Mouse (Mus musculus) kidney, adult 2 months (tissue): ENCODE measurements around the gene Gstp2. TPM values are rescaled to one million over a fixed set of nuclear protein-coding genes. Genes with fewer than 3 reads are reported as not detected.

Experiments used
- DNase-seq: peaks from one replicate; pipeline ENCODE4 v3.0.0; 2021
- H3K27ac ChIP-seq: fragments of 200-500 bp; 2 replicates; pipeline ENCODE4 v1.5.1; 2012; ENCODE audit warnings: low read depth, low read length, control low read depth, inconsistent platforms; ENCODE audit not compliant: insufficient read depth
- H3K27me3 ChIP-seq: fragments of 200-500 bp; replicated peaks from 2 replicates; pipeline ENCODE4 v1.6.1; 2012; ENCODE audit warnings: mild to moderate bottlenecking, moderate library complexity, low read length, inconsistent platforms; ENCODE audit not compliant: control insufficient read depth, insufficient read depth
- H3K36me3 ChIP-seq: fragments of 200-500 bp; 2 replicates; pipeline ENCODE4 v1.6.1; 2012; ENCODE audit warnings: mild to moderate bottlenecking, moderate library complexity, low read length, inconsistent platforms; ENCODE audit not compliant: control insufficient read depth, insufficient read depth
- H3K4me1 ChIP-seq: fragments of 200-500 bp; 2 replicates; pipeline ENCODE4 v1.6.1; 2011; ENCODE audit warnings: low read length; ENCODE audit not compliant: control insufficient read depth, insufficient read depth
- H3K4me3 ChIP-seq: fragments of 200-500 bp; 2 replicates; pipeline ENCODE4 v1.5.1; 2011; ENCODE audit warnings: mild to moderate bottlenecking, low read depth, low read length, control low read depth; ENCODE audit not compliant: insufficient read depth
- CTCF ChIP-seq: fragments of 200-500 bp; conservative IDR thresholded peaks from 2 replicates; pipeline ENCODE4 v1.5.1; 2011; ENCODE audit warnings: low read depth, mild to moderate bottlenecking, control low read depth, low read length, moderate library complexity, mixed read lengths; ENCODE audit not compliant: insufficient read depth, insufficient read length
- POLR2A ChIP-seq: fragments of 200-500 bp; IDR thresholded peaks from one replicate; pipeline ENCODE4 v1.6.1; 2011; ENCODE audit warnings: low read depth, low read length, control low read depth
- whole genome bisulfite sequencing: fragments of 180-500 bp; shearing (Covaris S2); methylation state at CpG from one replicate; pipeline ENCODE4 v1.1.7; 2018; 5-methylcytosine and 5-hydroxymethylcytosine counted together
- polyA plus RNA-seq: library from polyadenylated mRNA; depleted of rRNA; stranded (reverse); fragments of >200 nt; gene quantifications from 2 replicates; pipeline ENCODE4 v1.2.3, GENCODE M21; 2012

Gene Gstp2
- polyA plus RNA-seq, 1 experiment, result 11.5 TPM

- no peak for DNase-seq
- H3K4me3 ChIP-seq, result no peak overlapping the region
- H3K36me3 ChIP-seq, result no peaks in the 10 kb centered on the region
- no peaks in the 10 kb centered on the region; the same call in 1 of the 2 replicates for H3K4me1 ChIP-seq
- H3K27me3 ChIP-seq, result no peaks in the 10 kb centered on the region
- H3K27ac ChIP-seq, result no peak overlapping the region
- 90% methylated on average over 11 of the region's 11 CpGs for WGBS
- TF ChIP-seq CTCF (no peak), POLR2A (no peak)
Observed at GRCm38 (mm10) chr19:4082219-4082965, 36.6 kb upstream of the Gstp2 start.

DNA sequence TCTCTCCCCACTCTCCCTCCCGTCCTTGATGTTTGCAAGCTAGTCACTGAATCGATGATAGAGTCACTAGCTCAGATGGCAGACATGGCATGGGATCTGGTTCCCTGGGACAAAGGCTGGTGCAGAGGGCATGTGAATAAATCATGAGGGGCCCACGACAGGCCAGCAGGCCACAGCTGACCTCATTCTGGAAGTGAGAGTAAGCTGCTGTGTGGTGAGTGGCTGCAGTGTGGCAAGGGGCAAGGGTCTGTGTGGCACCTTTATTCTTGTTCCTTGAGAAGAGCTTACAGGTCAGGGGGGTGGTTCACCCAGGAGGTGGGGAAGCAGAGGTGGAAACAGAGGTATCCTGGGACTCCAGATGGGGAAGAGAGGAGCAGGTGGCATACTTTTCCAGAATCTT lies 35.6 kb upstream of the Gstp2 start, which contains the start of gene Cabp2:
Cabp2 (plus strand) TSS at position 185 of the 400 bp plus-strand sequence.
- Histone ChIP-seq H3K36me3 (no peaks in the 10 kb centered on the region), H3K27ac (no peak within 1 kb of the TSS), H3K27me3 (no peaks in the 10 kb centered on the region), H3K4me3 (no peak within 1 kb of the TSS), H3K4me1 (no peaks in the 10 kb centered on the region; the same call in 1 of the 2 replicates)
- TF ChIP-seq POLR2A, result no peak
- TF ChIP-seq CTCF, result no peak
- no peak for DNase-seq
- 56% methylated on average over 3 of the region's 3 CpGs for WGBS

DNA sequence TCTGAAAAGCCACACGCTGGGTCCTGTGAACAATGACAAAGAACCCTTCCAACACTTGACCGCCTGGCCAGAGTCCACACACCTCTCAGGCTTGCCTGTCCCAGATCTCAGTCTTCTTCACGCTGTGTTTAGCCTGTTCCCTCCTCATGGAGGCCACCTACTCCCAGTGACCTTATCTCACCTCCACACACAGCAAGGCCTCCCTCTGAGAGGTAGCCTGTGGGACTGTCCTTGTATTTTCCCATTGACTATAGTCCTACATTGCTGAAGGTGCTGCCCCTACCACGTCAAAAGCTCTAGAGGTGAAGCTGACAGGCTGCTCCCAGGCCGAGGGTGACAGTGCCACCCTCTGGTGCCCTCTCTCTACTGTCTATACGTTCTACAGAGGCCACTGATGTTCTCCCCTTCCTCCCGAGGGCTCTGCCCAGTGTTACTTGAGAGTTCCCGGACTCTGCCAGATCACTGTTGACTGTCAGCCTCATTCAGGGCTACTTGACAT lies 34.7 kb upstream of the Gstp2 start:
- Histone ChIP-seq H3K36me3 (no peaks in the 10 kb centered on the region), H3K27ac (no peak overlapping the region), H3K4me1 (peaks cover 5% of the 10 kb centered on the region), H3K4me3 (no peak overlapping the region), H3K27me3 (no peaks in the 10 kb centered on the region)
- DNase-seq, result peak; percentile 71
- TF ChIP-seq CTCF (peak; percentile 45; the same call in 1 of the 2 replicates), POLR2A (no peak)
- 53% methylated on average over 8 of the region's 8 CpGs for WGBS

DNA sequence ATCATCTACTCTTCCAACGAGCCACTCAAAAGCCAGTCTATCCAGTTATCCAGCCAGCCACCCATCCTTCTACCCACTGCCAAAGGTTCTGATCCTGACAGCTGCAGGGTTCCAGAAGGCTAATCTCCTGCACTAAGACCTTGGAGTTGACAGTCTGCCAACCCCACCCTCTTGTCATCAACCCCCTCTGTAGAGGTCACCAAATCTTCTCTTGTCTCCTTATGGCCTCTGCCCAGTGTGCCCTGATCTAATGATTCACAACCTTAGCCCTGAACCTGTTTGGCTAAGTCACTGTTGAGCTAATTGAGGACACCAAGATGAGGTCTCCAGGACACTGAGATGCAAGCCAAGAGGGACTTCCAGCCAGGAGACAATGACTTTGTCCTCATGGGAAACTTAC lies 33.8 kb upstream of the Gstp2 start:
- Histone ChIP-seq H3K4me1 (peaks cover 5% of the 10 kb centered on the region), H3K27me3 (no peaks in the 10 kb centered on the region), H3K36me3 (no peaks in the 10 kb centered on the region), H3K4me3 (no peak overlapping the region), H3K27ac (no peak overlapping the region; the same call in 1 of the 2 replicates)
- no peak for TF ChIP-seq POLR2A
- no peak for TF ChIP-seq CTCF
- 74% methylated on average over 1 of the region's 1 CpGs for WGBS
- peak; percentile 49 for DNase-seq

DNA sequence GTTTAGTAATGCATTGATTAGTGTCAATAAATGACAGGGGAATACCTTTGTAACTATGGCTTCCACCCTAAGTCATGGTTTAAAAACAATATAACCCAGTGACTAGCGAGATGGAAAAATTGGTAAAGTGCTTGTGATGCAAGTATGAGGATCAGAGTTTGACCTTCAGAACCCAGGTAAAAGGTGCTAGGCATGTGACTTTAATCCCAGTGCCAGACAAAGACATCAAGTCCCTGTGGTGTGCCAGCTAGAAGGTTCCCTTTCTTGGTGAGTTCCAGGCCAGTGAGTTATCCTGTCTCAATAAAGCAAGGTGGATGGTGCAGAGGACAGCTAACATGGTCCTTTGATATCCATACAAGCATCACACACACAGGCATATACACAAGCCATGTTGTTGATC lies 29.7 kb upstream of the Gstp2 start:
- H3K4me3 ChIP-seq, result no peak overlapping the region

DNA sequence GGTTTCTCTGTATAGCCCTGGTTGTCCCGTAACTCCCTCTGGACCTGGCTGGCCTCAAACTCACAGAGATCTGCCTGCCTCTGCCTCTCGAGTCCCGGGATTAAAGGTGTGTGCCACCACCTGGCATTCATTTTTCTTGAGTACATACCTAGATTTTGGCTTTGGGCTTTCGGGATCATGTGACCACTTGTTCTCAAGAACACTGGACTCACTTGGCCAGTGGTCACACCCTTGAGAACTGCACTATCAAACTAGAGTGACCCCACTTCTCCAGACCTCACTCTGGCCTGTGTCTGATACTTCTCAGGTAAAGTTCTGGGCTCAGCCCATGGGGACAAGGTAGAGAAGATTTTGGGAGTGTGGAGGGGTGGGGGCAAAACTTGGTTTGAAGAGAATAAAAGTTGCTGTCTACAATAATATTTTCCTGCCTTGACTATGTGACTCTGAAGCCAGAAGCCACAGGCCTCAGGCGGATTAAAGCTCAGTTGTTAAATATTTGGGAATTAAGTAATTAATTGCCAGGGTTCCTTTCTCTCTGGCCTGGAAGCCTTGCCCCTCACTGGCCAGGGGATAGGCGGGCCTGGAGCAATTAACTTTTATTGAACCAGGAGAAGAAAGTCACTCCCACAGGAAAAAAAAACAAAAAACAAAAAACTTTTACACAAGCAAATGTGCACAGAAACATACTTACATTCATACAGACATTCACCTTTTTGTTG lies 27.0 kb upstream of the Gstp2 start:
- no peaks in the 10 kb centered on the region for H3K27me3 ChIP-seq
- no peaks in the 10 kb centered on the region for H3K36me3 ChIP-seq
- 64% methylated on average over 6 of the region's 6 CpGs for WGBS
- H3K4me1 ChIP-seq, result peaks cover 30% of the 10 kb centered on the region
- peak overlapping the region; percentile 94 for H3K27ac ChIP-seq
- no peak for TF ChIP-seq CTCF
- TF ChIP-seq POLR2A, result no peak
- no peak overlapping the region for H3K4me3 ChIP-seq
- peak; percentile 77 for DNase-seq

More for the DNA sequence above, 29.7 kb upstream of the Gstp2 start:
- 50% methylated on average over 1 of the region's 1 CpGs for WGBS
- peak overlapping the region; percentile 78 for H3K27ac ChIP-seq
- TF ChIP-seq CTCF, result no peak
- TF ChIP-seq POLR2A, result no peak
- H3K4me1 ChIP-seq, result peaks cover 18% of the 10 kb centered on the region
- H3K36me3 ChIP-seq, result no peaks in the 10 kb centered on the region
- no peaks in the 10 kb centered on the region for H3K27me3 ChIP-seq
- peak; percentile 90 for DNase-seq

GRCm38 (mm10) chr19:4071406-4071805 lies 25.6 kb upstream of the Gstp2 start:
- TF ChIP-seq CTCF (no peak), POLR2A (no peak)
- no peak for DNase-seq
- no peak overlapping the region for H3K4me3 ChIP-seq
- no peaks in the 10 kb centered on the region for H3K36me3 ChIP-seq
- peaks cover 37% of the 10 kb centered on the region for H3K4me1 ChIP-seq
- no peaks in the 10 kb centered on the region for H3K27me3 ChIP-seq
- H3K27ac ChIP-seq, result peak overlapping the region; percentile 47; the same call in 1 of the 2 replicates
- WGBS, result 89% methylated on average over 6 of the region's 6 CpGs
